Mouse (Mus musculus): ENCODE data around the gene Bbof1.

Bbof1 gene

DNA sequence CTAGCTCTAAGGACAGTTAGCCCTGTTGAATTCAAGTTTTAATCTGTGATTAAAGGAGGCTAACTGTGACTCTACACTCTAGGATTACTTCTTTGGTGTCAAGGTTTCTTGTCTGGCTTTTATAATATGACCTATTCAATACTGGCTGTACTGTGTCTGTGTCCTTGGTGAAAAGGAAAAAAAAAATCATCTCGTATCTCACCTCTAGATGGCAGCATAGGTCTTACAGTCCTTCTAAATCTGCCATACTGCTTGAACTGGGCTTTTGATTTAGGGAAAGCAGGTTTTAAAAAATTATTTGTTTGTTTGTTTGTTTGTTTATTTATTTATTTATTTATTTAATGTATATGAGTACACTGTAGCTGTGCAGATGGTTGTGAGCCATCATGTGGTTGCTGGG, 59.8 kb downstream of the Bbof1 start:
- no peak for DNase-seq (ENCODE audit: low spot score)

DNA sequence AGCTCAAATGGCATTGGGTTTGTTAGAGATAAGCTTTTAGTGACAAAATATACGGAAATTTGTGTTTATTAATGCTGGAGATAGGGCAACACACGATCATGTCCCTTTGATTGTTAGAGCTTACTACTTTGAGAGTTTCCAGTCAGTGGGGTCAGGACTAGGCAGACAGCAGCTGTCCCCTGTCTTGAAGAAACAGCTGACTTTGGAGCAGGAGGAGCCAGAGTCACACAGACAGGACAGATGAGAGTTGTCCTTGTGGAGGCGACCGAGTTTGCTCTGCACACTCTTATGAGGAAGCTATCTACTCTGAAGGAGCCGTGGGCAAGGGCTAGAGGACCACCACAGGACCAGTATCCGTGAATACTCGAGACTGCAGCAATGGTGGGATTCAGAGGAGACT, 70.1 kb downstream of the Bbof1 start:
- DNase-seq (ENCODE audit: low spot score): no peak

DNA sequence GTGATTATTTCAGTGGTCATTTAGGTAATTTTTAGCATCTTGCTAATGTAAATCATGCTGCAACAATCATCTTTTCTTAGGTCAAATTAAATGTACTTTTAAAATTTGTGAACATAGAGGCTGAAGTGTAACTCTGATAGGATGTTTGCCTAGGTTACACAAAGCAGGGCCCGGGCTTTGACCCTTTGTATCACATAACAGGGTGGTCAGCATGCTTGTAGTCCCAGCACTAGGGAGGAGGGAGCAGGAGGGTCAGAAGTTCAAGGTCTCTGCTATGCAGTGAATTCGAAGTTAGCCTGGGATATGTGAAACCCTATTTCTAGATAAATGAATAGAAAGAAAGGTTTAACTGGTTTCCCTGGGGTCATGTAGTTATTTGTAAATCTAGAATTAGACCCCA, 72.4 kb downstream of the Bbof1 start:
- no peak for DNase-seq (ENCODE audit: low spot score)

DNA sequence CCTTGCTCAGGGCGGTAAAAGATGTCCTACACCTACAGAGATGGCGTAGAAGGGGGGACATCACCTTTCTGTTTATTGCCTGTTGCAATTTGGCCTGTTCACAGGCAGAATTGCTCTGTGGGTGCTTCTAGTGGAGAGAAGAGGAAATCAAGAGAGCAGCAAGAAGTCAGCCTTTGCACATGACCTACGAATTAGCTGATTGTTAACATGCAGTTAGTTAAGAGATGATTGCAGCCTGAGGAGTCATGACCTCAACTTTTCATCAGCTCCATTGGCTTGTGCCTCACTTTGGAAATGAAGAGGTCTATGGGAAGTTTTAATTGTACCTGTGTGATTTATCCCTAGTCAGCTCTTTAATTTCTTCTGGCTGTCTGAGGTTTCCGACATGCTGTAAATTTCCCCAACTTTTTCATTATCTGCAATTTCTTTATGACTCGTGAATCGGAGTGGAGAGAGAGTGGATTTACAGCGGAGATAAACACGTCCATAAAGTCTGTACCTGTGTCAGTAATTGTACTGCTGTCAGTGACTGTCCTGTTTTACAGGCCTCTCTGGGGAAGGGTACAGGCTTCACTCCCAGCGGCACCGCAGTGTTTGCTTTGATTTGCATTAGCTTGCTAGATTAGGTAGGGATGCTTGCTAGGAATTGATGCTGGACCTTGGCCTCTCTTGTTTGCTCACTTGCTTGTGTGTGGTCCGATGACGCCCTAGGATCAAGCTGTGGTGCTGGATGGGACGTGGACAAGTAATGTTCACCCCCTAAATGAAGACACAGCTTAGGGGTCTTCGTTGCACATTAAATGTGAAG, 74.1 kb downstream of the Bbof1 start:
- DNase-seq (ENCODE audit: low spot score): no peak

DNA sequence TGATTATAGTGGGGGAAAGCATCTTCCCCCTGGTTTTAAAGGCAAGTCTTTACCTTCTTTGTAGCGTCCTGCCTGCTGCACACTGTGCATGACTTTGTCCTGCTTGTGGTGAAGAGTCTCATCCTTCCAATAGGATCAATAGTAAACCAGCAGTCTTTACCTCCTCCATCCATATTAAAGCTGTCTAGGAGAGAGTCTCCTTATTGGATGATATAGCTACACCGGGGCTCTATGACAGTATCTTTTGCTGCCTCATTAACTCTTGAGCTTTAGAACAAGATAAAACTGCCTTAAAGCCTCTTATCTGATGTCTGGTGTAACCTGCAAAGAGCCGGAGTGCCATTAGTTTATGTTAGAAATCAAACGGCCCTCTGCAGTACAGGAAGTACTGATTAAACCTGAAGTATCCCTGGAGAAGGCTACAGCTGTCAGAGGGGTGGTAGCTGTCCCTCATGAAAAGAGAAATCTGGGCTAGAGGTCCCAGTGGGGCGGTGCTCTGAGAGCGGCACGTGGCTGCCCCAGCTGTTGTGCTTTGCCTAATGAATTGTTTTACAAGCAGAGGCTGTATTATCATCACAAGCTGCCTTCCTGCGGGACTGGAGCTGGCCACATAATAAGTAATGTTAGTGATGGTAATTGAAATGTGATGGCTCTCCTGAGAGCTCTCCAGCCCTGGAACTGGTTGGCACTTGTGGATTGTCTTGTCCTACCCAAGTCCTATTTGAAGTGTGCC, 78.6 kb downstream of the Bbof1 start:
- no peak for DNase-seq (ENCODE audit: low spot score)

Data from spleen, adult 12 weeks (tissue).